Mouse (Mus musculus) cerebellum, adult 2 months (tissue): ENCODE results near the gene Wdr43. TPM values are rescaled to one million over a fixed set of nuclear protein-coding genes. Genes with fewer than 3 reads are reported as not detected.

ENCODE experiments used
- DNase-seq, 2 experiments: peaks; one replicate each; pipeline ENCODE4 v3.0.0; 2021
- H3K27ac ChIP-seq: fragments of 200-500 bp; 2 replicates; pipeline ENCODE4 v1.5.1; 2012; ENCODE audit warnings: low read length, control low read depth, inconsistent platforms; ENCODE audit not compliant: insufficient read depth
- H3K27me3 ChIP-seq: fragments of 200-500 bp; 2 replicates; pipeline ENCODE4 v1.6.1; 2012; ENCODE audit warnings: inconsistent platforms, mild to moderate bottlenecking, low read length, moderate library complexity; ENCODE audit not compliant: control insufficient read depth, insufficient read depth
- H3K4me1 ChIP-seq: fragments of 200-500 bp; 2 replicates; pipeline ENCODE4 v1.6.1; 2011; ENCODE audit warnings: low read length; ENCODE audit not compliant: control insufficient read depth, insufficient read depth
- H3K4me3 ChIP-seq: fragments of 200-500 bp; replicated peaks from 2 replicates; pipeline ENCODE3; 2011; ENCODE audit warnings: mild to moderate bottlenecking, low read depth, low read length, control low read depth; ENCODE audit not compliant: insufficient read depth
- CTCF ChIP-seq: fragments of 200-500 bp; IDR thresholded peaks from 2 replicates; pipeline ENCODE4 v1.5.1; 2011; ENCODE audit warnings: low read depth, mild to moderate bottlenecking, control low read depth, low read length, moderate library complexity, borderline replicate concordance; ENCODE audit not compliant: insufficient read depth
- POLR2A ChIP-seq: fragments of 200-500 bp; IDR thresholded peaks from 2 replicates; pipeline ENCODE4 v1.6.1; 2011; ENCODE audit warnings: low read length, control low read depth, borderline replicate concordance; ENCODE audit not compliant: insufficient read depth
- WGBS: fragments of 180-500 bp; shearing (Covaris S2); methylation state at CpG from one replicate; pipeline ENCODE4 v1.1.7; 2018; 5-methylcytosine and 5-hydroxymethylcytosine counted together
- polyA plus RNA-seq: library from polyadenylated mRNA; depleted of rRNA; stranded (reverse); fragments of >200 nt; gene quantifications from 2 replicates; pipeline ENCODE4 v1.2.3, GENCODE M21; 2012; rRNA removed

Gene Wdr43
- 26.0 and 26.8 TPM in 2 replicates for polyA plus RNA-seq

GRCm38 (mm10) chr17:71615638-71616318, at the start of gene Wdr43:
Wdr43 (plus strand) TSS chr17:71615895.
- peak; percentile 94 to 96 for DNase-seq
- TF ChIP-seq POLR2A (peak; percentile 77), CTCF (no peak)
- Histone ChIP-seq H3K4me3 (peak within 1 kb of the TSS; percentile 91), H3K27me3 (no peaks in the 10 kb centered on the region), H3K27ac (no peak within 1 kb of the TSS), H3K4me1 (peaks cover 3% of the 10 kb centered on the region; the same call in 1 of the 2 replicates)
- 5% methylated on average over 40 of the region's 40 CpGs for WGBS

GRCm38 (mm10) chr17:71579176-71579705, 36.5 kb upstream of the Wdr43 start:
- Histone ChIP-seq H3K4me1 (no peaks in the 10 kb centered on the region), H3K27ac (no peak overlapping the region), H3K4me3 (no peak overlapping the region), H3K27me3 (no peaks in the 10 kb centered on the region)
- DNase-seq = no peak
- no peak for TF ChIP-seq CTCF
- no peak for TF ChIP-seq POLR2A
- WGBS = 76% methylated on average over 1 of the region's 1 CpGs

- no peak for TF ChIP-seq POLR2A
- no peak for TF ChIP-seq CTCF
- under 1% methylated on average over 48 of the region's 48 CpGs for WGBS
- no peaks in the 10 kb centered on the region for H3K27me3 ChIP-seq
- DNase-seq = no peak
- peak overlapping the region; percentile 86 for H3K4me3 ChIP-seq
- H3K27ac ChIP-seq = peak overlapping the region; percentile 44; the same call in 1 of the 2 replicates
- no peaks in the 10 kb centered on the region; the same call in 1 of the 2 replicates for H3K4me1 ChIP-seq
Measured at GRCm38 (mm10) chr17:71597881-71598658, 17.6 kb upstream of the Wdr43 start.

- H3K4me3 ChIP-seq = peak overlapping the region; percentile 86
- H3K27ac ChIP-seq = peak overlapping the region; percentile 44
- TF ChIP-seq CTCF = no peak
- peak; percentile 89 for TF ChIP-seq POLR2A
- 6% methylated on average over 42 of the region's 42 CpGs for WGBS
- DNase-seq = peak; percentile 94 to 95
- H3K27me3 ChIP-seq = no peaks in the 10 kb centered on the region
- H3K4me1 ChIP-seq = no peaks in the 10 kb centered on the region; the same call in 1 of the 2 replicates
Measured at GRCm38 (mm10) chr17:71598659-71599554, 16.8 kb upstream of the Wdr43 start.

- TF ChIP-seq POLR2A (no peak), CTCF (no peak)
- DNase-seq = peak in 1 of 2 experiments; percentile 32
- Histone ChIP-seq H3K27ac (no peak overlapping the region), H3K4me1 (peaks cover 3% of the 10 kb centered on the region; the same call in 1 of the 2 replicates), H3K4me3 (peak overlapping the region; percentile 91), H3K27me3 (no peaks in the 10 kb centered on the region)
- WGBS = under 1% methylated on average over 73 of the region's 73 CpGs
Measured at GRCm38 (mm10) chr17:71616319-71617032, 781 bp downstream of the Wdr43 start.

- Histone ChIP-seq H3K27me3 (no peaks in the 10 kb centered on the region), H3K4me1 (peaks cover 3% of the 10 kb centered on the region; the same call in 1 of the 2 replicates), H3K4me3 (peak overlapping the region; percentile 91), H3K27ac (no peak overlapping the region)
- no peak for DNase-seq
- 2% methylated on average over 10 of the region's 10 CpGs for WGBS
- TF ChIP-seq CTCF (no peak), POLR2A (no peak)
Measured at GRCm38 (mm10) chr17:71617033-71617362, 1.3 kb downstream of the Wdr43 start.
